Mouse (Mus musculus) lung, embryonic 14.5 days (tissue): ENCODE data around the gene Bbs9. TPM values are rescaled to one million over a fixed set of nuclear protein-coding genes. Genes with fewer than 3 reads are reported as not detected.
A peak's percentile ranks its signal among the peaks of the same experiment; 100 is the strongest.

ENCODE experiments used
- ATAC-seq: fragments of 200-750 bp; cut with Nextera tagmentation; 2 replicates; pipeline ENCODE4 v1.8.0; 2017; ENCODE audit warnings: mild to moderate bottlenecking, moderate TSS enrichment, moderate library complexity; ENCODE audit not compliant: insufficient read depth
- DNase-seq: peaks from one replicate; pipeline ENCODE4 v3.0.0-alpha.2; 2015
- H3K27ac ChIP-seq: fragments of 300-500 bp; sonication (generic); 2 replicates; pipeline ENCODE4 v1.5.1; 2014; ENCODE audit warnings: low read depth, mild to moderate bottlenecking, moderate library complexity
- H3K27me3 ChIP-seq: fragments of 300-500 bp; sonication (generic); 2 replicates; pipeline ENCODE4 v1.6.1; 2014; ENCODE audit warnings: low read length, control low read depth; ENCODE audit not compliant: insufficient read depth
- H3K36me3 ChIP-seq: fragments of 300-500 bp; sonication (generic); 2 replicates; pipeline ENCODE4 v1.6.1; 2014; ENCODE audit warnings: control low read depth; ENCODE audit not compliant: insufficient read depth
- H3K4me1 ChIP-seq: fragments of 300-500 bp; sonication (generic); 2 replicates; pipeline ENCODE4 v1.6.1; 2014; ENCODE audit warnings: antibody characterized with exemption, control low read depth; ENCODE audit not compliant: insufficient read depth
- H3K4me2 ChIP-seq: fragments of 300-500 bp; sonication (generic); 2 replicates; pipeline ENCODE4 v1.6.1; 2014; ENCODE audit warnings: mild to moderate bottlenecking
- H3K4me3 ChIP-seq: fragments of 300-500 bp; sonication (generic); 2 replicates; pipeline ENCODE4 v1.5.1; 2014; ENCODE audit warnings: low read depth, low read length
- H3K9ac ChIP-seq: fragments of 300-500 bp; sonication (generic); 2 replicates; pipeline ENCODE4 v1.6.1; 2014
- H3K9me3 ChIP-seq: fragments of 300-500 bp; sonication (generic); 2 replicates; pipeline ENCODE4 v1.6.1; 2016; ENCODE audit warnings: low read depth, low read length, control low read depth
- CTCF ChIP-seq: IDR thresholded peaks from 2 replicates; pipeline ENCODE4 v1.5.1; 2016; ENCODE audit warnings: antibody characterized with exemption, low read depth
- WGBS: fragments of 180-500 bp; shearing (Covaris S2); extraction: QIAGEN DNeasy Blood & Tissue Kit; methylation state at CpG from one replicate; pipeline ENCODE4 v1.1.7; 2014; 5-methylcytosine and 5-hydroxymethylcytosine counted together
- polyA plus RNA-seq: library from polyadenylated mRNA; unstranded; fragments of >200 nt; fragmentation: Nextera tagmentation; extraction: Ambion mirVana; gene quantifications from 2 replicates; pipeline ENCODE4 v1.2.1, GENCODE M21; 2014

Gene Bbs9
- polyA plus RNA-seq, 1 experiment from 2014 or later = 17.1 TPM

DNA sequence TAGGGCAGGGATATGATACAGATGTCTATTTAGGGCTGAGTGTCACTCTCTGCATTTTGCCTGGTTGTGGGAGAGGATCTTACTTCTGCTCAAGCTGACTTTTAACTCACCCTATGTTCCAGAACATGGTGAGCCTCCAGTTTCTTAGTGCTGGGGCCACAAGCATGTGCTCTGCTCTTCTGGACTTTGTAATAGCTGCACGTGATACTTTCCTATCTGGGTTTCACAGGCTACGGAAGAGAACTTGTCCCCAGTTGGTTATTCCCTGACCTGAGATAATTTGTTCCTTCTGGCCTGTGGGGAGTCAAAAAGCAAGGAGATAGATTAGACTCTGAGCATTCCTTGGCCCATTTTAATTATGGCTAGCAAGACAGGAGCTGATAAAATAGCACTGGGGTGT is 30.1 kb downstream of the Bbs9 start:
- Histone ChIP-seq H3K9me3 (no peaks in the 10 kb centered on the region), H3K36me3 (no peaks in the 10 kb centered on the region), H3K9ac (no peak overlapping the region), H3K4me1 (no peaks in the 10 kb centered on the region), H3K4me2 (no peak overlapping the region), H3K4me3 (no peak overlapping the region), H3K27ac (no peak overlapping the region), H3K27me3 (no peaks in the 10 kb centered on the region)
- 69% methylated on average over 2 of the region's 2 CpGs for WGBS
- ATAC-seq (no peak), DNase-seq (no peak)
- no peak for TF ChIP-seq CTCF

DNA sequence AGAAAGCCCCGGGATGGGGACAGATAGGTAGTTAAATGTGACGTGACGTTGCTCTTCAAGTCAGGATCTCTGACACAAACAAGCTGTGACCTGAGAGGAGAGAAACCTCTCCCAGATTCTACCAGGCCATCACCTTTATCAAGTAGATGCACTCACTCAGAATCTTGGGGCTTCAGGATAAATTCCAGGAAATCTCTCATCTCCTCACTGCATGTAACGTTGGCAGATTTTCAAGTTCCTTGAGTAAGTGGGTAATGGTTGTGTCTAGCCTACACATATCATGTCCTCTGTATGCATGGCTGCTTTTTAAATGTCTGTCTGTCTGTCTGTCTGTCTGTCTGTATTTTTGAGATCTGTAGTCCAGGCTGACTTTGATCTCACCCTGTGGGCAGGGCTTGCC is 39.6 kb downstream of the Bbs9 start:
- no peak for ATAC-seq
- Histone ChIP-seq H3K27ac (no peak overlapping the region), H3K36me3 (no peaks in the 10 kb centered on the region), H3K9me3 (no peaks in the 10 kb centered on the region), H3K4me2 (no peak overlapping the region), H3K9ac (no peak overlapping the region), H3K27me3 (no peaks in the 10 kb centered on the region), H3K4me1 (no peaks in the 10 kb centered on the region), H3K4me3 (no peak overlapping the region)
- WGBS = 82% methylated on average over 4 of the region's 4 CpGs
- TF ChIP-seq CTCF = no peak
- no peak for DNase-seq

DNA sequence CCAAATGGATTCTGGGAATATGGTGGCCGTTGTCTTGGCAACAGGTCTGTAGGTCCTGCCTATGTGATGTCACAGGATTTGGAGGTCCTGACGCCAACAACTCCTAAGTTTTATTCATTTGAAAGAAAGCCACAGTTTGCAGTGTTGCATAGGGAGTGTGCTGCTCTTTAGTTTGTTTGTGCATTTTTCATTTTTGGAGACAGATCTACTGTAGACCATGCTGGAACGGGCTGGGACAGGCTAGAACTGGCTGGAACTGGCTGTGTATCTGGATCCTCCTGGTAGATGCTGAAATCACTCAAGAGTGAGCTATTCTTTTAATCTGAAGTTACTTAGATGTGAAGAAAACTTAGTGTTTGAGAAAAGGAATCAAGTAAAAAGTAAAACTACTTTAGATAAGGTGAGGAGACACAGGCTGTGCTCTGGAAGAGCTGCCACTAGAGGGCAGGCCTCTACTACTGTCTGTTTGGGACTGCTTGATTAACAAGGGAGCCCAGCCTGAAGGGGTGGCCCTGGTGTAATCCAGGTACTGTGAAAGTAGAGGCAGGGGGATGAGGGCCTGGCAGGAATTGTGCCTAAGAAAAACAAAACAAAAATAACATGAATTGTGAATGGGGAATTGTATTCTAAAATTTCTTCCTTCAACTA is 43.0 kb downstream of the Bbs9 start:
- ATAC-seq = peak; percentile 52; the same call in 1 of the 2 replicates
- DNase-seq = peak; percentile 84
- Histone ChIP-seq H3K9me3 (no peaks in the 10 kb centered on the region; the same call in 1 of the 2 replicates), H3K36me3 (no peaks in the 10 kb centered on the region), H3K4me2 (no peak overlapping the region), H3K27ac (no peak overlapping the region), H3K27me3 (no peaks in the 10 kb centered on the region), H3K9ac (no peak overlapping the region), H3K4me1 (no peaks in the 10 kb centered on the region), H3K4me3 (no peak overlapping the region)
- peak; percentile 82 for TF ChIP-seq CTCF
- WGBS = 90% methylated on average over 3 of the region's 3 CpGs

DNA sequence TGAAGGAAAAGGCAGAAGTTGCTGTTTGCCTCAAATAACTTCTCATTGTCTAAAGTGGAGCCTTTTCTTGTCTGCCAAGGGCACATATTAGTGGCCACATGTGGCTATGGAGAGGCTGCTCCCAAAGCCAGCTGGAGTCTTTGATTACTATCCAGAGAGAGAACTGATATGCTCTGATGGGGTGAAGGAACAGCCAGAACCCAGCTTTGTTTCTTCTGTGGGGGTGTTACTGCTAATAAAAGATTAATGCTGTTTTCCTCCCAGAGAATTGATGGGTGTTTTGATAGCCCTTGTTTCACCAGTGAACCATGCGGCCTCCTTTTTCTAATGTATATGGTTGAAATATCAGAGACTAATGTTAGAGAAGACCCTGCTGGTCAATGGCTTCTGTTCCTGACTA is 47.9 kb downstream of the Bbs9 start:
- Histone ChIP-seq H3K4me1 (no peaks in the 10 kb centered on the region), H3K36me3 (no peaks in the 10 kb centered on the region), H3K4me3 (no peak overlapping the region), H3K27me3 (no peaks in the 10 kb centered on the region), H3K27ac (no peak overlapping the region), H3K9me3 (no peaks in the 10 kb centered on the region; the same call in 1 of the 2 replicates), H3K4me2 (no peak overlapping the region), H3K9ac (no peak overlapping the region)
- WGBS = 85% methylated on average over 1 of the region's 1 CpGs
- no peak for TF ChIP-seq CTCF
- DNase-seq (no peak), ATAC-seq (no peak)

DNA sequence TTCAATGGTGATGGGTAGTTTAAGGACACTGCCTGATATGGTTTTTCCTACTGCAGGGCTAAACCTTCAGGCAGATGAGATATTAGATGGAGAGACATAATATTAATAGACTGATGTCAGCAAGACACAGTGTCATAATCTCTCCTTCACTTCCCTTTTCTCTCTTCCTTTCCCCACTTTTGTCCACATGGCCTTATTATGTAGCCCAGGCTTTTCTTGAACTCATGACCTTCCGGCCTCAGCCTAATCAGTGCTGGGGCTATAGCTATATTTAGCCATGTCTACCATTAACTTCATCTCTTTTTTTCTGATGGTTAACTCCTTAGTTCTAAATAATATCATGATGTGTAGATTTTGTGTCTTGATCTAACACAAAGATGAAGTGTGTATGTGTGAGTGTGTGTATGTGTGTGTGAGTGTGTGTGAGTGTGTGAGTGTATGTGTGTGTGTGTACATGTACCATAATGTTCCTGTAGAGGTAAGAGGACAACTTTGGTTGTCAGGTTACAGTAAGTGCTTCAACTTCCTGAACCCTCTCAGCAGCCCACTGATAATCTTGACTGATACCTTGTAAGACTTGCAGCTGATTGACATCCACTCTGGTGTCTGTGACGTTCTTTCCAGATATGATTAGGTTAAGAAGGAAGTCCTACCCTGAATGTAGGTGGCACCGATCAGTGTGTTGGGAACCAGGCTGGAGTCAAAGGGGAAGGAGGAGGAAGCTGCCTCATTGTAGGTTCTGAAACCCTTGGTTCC is 55.4 kb downstream of the Bbs9 start:
- Histone ChIP-seq H3K4me2 (no peak overlapping the region), H3K9ac (no peak overlapping the region), H3K9me3 (no peaks in the 10 kb centered on the region), H3K4me3 (no peak overlapping the region), H3K4me1 (no peaks in the 10 kb centered on the region), H3K36me3 (no peaks in the 10 kb centered on the region), H3K27me3 (no peaks in the 10 kb centered on the region), H3K27ac (no peak overlapping the region)
- 82% methylated on average over 3 of the region's 3 CpGs for whole genome bisulfite sequencing
- no peak for DNase-seq
- no peak for TF ChIP-seq CTCF
- no peak for ATAC-seq

DNA sequence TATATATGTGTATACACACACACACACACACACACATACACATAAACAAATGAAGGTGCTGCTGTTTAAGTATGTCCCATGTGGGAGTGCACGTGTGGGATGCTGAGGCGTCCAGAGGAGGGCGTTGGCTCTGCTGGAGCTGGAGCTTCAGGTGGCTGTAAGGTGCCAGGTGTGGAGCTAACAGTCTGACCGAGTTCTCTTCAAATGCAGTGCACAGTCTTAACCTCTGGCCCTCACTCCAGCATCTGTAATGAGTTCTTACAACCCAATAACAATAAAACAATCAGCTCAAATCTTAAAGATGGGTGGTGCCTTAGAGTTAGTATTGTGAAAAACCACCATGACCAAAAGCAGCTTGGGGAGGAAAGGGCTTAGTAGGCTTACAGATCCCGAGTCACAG is 56.6 kb downstream of the Bbs9 start:
- Histone ChIP-seq H3K36me3 (no peaks in the 10 kb centered on the region), H3K9ac (no peak overlapping the region), H3K4me2 (no peak overlapping the region), H3K27ac (no peak overlapping the region), H3K9me3 (no peaks in the 10 kb centered on the region), H3K27me3 (no peaks in the 10 kb centered on the region), H3K4me1 (no peaks in the 10 kb centered on the region), H3K4me3 (no peak overlapping the region)
- DNase-seq (no peak), ATAC-seq (no peak)
- no peak for TF ChIP-seq CTCF
- WGBS = 77% methylated on average over 5 of the region's 5 CpGs

DNA sequence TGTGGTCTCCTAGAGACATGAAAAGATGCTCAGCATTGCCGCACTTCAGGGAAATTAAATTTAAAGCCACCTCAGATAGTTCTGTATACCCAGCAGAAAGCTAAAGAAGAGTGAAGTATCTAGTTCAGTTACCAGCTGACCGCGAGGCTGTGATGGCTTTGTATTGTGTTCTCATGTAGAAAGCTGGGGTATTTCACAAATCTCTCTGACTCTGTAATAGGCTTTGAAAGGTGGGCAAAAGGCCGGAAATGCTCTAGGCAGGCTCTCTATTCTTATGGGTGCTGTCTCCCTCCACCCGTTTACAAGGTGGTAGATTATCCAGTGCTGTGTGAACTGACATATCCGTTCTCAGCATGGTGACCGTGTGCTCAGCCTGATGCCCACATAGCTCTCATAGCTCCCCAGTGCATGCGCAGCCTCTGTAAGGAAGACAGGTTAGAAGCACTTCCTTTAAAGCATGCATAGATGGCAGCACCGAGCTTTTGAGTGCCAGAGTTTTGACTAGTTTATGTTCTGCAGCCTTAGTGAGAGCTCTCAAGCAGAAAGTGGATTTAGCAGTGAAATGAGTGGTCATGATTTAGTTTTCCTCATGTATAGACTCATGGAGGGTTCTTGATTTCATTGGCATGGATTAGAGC is 57.4 kb downstream of the Bbs9 start:
- Histone ChIP-seq H3K36me3 (no peaks in the 10 kb centered on the region), H3K27me3 (no peaks in the 10 kb centered on the region), H3K9ac (no peak overlapping the region), H3K9me3 (no peaks in the 10 kb centered on the region), H3K4me2 (no peak overlapping the region), H3K4me3 (no peak overlapping the region), H3K27ac (no peak overlapping the region), H3K4me1 (no peaks in the 10 kb centered on the region)
- DNase-seq (peak; percentile 85), ATAC-seq (peak; percentile 75)
- peak; percentile 72 for TF ChIP-seq CTCF
- WGBS = 42% methylated on average over 9 of the region's 9 CpGs
